Mouse (Mus musculus) bone marrow, adult 2 months (tissue): ENCODE measurements at regions not wholly inside any gene's neighbourhood (a gene's known extent, or its start where the extent isn't known, plus 50 kb on each side); places are given as distances from the start of the nearest gene placed in this dataset.

Experiments
- CTCF ChIP-seq: fragments of 200-500 bp; IDR thresholded peaks from 2 replicates; pipeline ENCODE4 v1.5.1; 2011; ENCODE audit warnings: low read length, control low read depth; ENCODE audit not compliant: control insufficient read depth, insufficient read depth
- POLR2A ChIP-seq: fragments of 200-500 bp; IDR thresholded peaks from 2 replicates; pipeline ENCODE4 v1.6.1; 2011; ENCODE audit warnings: low read depth, mild to moderate bottlenecking, control low read depth, low read length, borderline replicate concordance; ENCODE audit not compliant: control insufficient read depth

- no peak for TF ChIP-seq CTCF
- TF ChIP-seq POLR2A, result no peak
Observed at GRCm38 (mm10) chr2:138990031-138990430, 503.7 kb upstream of the Sptlc3 start.
